Mouse (Mus musculus) heart, embryonic 16.5 days (tissue): Measurements from ENCODE around the gene Fam118a. TPM values are rescaled to one million over a fixed set of nuclear protein-coding genes. Genes with fewer than 3 reads are reported as not detected.
"Not testable (repeated sequence)": the region's sequence is repeated elsewhere in the genome, so short reads cannot be mapped to it uniquely, and the experiment has no call there.

ENCODE experiments used
- ATAC-seq: fragments of 200-750 bp; cut with Nextera tagmentation; replicated peaks from 2 replicates; pipeline ENCODE4 v1.8.0; 2017; ENCODE audit warnings: moderate number of reproducible peaks; ENCODE audit not compliant: insufficient read depth, low FRiP score; ENCODE audit errors: extremely low read depth
- H3K27ac ChIP-seq: fragments of 300-500 bp; sonication (generic); 2 replicates; pipeline ENCODE4 v1.5.1; 2014; ENCODE audit warnings: mild to moderate bottlenecking, low read length, control low read depth, moderate library complexity
- H3K27me3 ChIP-seq: fragments of 300-500 bp; sonication (generic); 2 replicates; pipeline ENCODE4 v1.6.1; 2014; ENCODE audit warnings: low read length, mixed read lengths; ENCODE audit not compliant: control insufficient read depth, insufficient read depth
- H3K36me3 ChIP-seq: fragments of 300-500 bp; sonication (generic); 2 replicates; pipeline ENCODE4 v1.6.1; 2014; ENCODE audit not compliant: control insufficient read depth, insufficient read depth
- H3K4me1 ChIP-seq: fragments of 300-500 bp; sonication (generic); 2 replicates; pipeline ENCODE4 v1.6.1; 2014; ENCODE audit warnings: low read length, mixed read lengths; ENCODE audit not compliant: control insufficient read depth, insufficient read depth
- H3K4me2 ChIP-seq: fragments of 300-500 bp; sonication (generic); 2 replicates; pipeline ENCODE4 v1.6.1; 2014; ENCODE audit warnings: low read depth, mild to moderate bottlenecking, control low read depth, low read length
- H3K4me3 ChIP-seq: fragments of 300-500 bp; sonication (generic); 2 replicates; pipeline ENCODE4 v1.5.1; 2014; ENCODE audit warnings: mild to moderate bottlenecking, control low read depth, low read length
- H3K9ac ChIP-seq: fragments of 300-500 bp; sonication (generic); 2 replicates; pipeline ENCODE4 v1.6.1; 2014; ENCODE audit warnings: low read length, control low read depth
- H3K9me3 ChIP-seq: fragments of 300-500 bp; sonication (generic); replicated peaks from 2 replicates; pipeline ENCODE4 v1.6.1; 2016; ENCODE audit warnings: low read length; ENCODE audit not compliant: control insufficient read depth
- WGBS: fragments of 180-500 bp; shearing (Covaris S2); extraction: QIAGEN DNeasy Blood & Tissue Kit; methylation state at CpG from one replicate; pipeline ENCODE4 v1.1.7; 2014; 5-methylcytosine and 5-hydroxymethylcytosine counted together
- polyA plus RNA-seq: library from polyadenylated mRNA; unstranded; fragments of >200 nt; fragmentation: Nextera tagmentation; extraction: Ambion mirVana; gene quantifications from 2 replicates; pipeline ENCODE4 v1.2.1, GENCODE M21; 2015

The Fam118a gene
- polyA plus RNA-seq = 17.0 and 18.2 TPM in 2 replicates

GRCm38 (mm10) chr15:85028648-85029047, at the start of gene Fam118a:
Gene Fam118a, plus strand, starts transcription at chr15:85028948.
- not testable (repeated sequence) for ATAC-seq, H3K9ac ChIP-seq, H3K4me3 ChIP-seq, H3K36me3 ChIP-seq, H3K27me3 ChIP-seq, H3K4me1 ChIP-seq, H3K9me3 ChIP-seq, H3K4me2 ChIP-seq, H3K27ac ChIP-seq
- 45% methylated on average over 1 of the region's 1 CpGs for WGBS

- ATAC-seq = no peak
- 64% methylated on average over 9 of the region's 9 CpGs for WGBS
- no peak overlapping the region for H3K9ac ChIP-seq
Observed at GRCm38 (mm10) chr15:84981609-84982313, 47.0 kb upstream of the Fam118a start.

GRCm38 (mm10) chr15:84982888-84983287, 45.9 kb upstream of the Fam118a start:
- H3K9ac ChIP-seq = no peak overlapping the region
- ATAC-seq = no peak
- H3K4me2 ChIP-seq = no peak overlapping the region
- WGBS = 87% methylated on average over 3 of the region's 3 CpGs
- no peaks in the 10 kb centered on the region for H3K9me3 ChIP-seq
- no peaks in the 10 kb centered on the region for H3K27me3 ChIP-seq
- H3K4me1 ChIP-seq = peaks cover 13% of the 10 kb centered on the region
- no peaks in the 10 kb centered on the region for H3K36me3 ChIP-seq
- H3K4me3 ChIP-seq = no peak overlapping the region
- H3K27ac ChIP-seq = no peak overlapping the region

More at GRCm38 (mm10) chr15:84981609-84982313, 47.0 kb upstream of the Fam118a start:
- Histone ChIP-seq H3K4me1 (peaks cover 9% of the 10 kb centered on the region), H3K27me3 (no peaks in the 10 kb centered on the region), H3K4me3 (no peak overlapping the region), H3K4me2 (no peak overlapping the region), H3K36me3 (no peaks in the 10 kb centered on the region), H3K27ac (no peak overlapping the region), H3K9me3 (no peaks in the 10 kb centered on the region)

- Histone ChIP-seq H3K27ac (no peak overlapping the region), H3K9ac (no peak overlapping the region), H3K4me3 (no peak overlapping the region), H3K27me3 (no peaks in the 10 kb centered on the region), H3K36me3 (no peaks in the 10 kb centered on the region), H3K4me2 (no peak overlapping the region), H3K9me3 (no peaks in the 10 kb centered on the region), H3K4me1 (peaks cover 18% of the 10 kb centered on the region)
- no peak for ATAC-seq
- 81% methylated on average over 7 of the region's 7 CpGs for WGBS
Observed at GRCm38 (mm10) chr15:84983721-84984120, 45.0 kb upstream of the Fam118a start.

GRCm38 (mm10) chr15:84985516-84986160, 43.1 kb upstream of the Fam118a start:
- WGBS = 88% methylated on average over 12 of the region's 12 CpGs
- no peaks in the 10 kb centered on the region for H3K27me3 ChIP-seq
- H3K4me2 ChIP-seq = no peak overlapping the region
- H3K36me3 ChIP-seq = no peaks in the 10 kb centered on the region
- no peak overlapping the region for H3K4me3 ChIP-seq
- no peak overlapping the region for H3K9ac ChIP-seq
- H3K27ac ChIP-seq = no peak overlapping the region
- H3K9me3 ChIP-seq = no peaks in the 10 kb centered on the region
- ATAC-seq = no peak
- peaks cover 19% of the 10 kb centered on the region for H3K4me1 ChIP-seq

- no peak for ATAC-seq
- Histone ChIP-seq H3K36me3 (no peaks in the 10 kb centered on the region), H3K4me3 (peak overlapping the region; percentile 83), H3K9ac (peak overlapping the region; percentile 92), H3K4me1 (peaks cover 19% of the 10 kb centered on the region), H3K4me2 (peak overlapping the region; percentile 85), H3K27me3 (no peaks in the 10 kb centered on the region), H3K27ac (no peak overlapping the region), H3K9me3 (no peaks in the 10 kb centered on the region)
- 71% methylated on average over 4 of the region's 4 CpGs for WGBS
Observed at GRCm38 (mm10) chr15:84986171-84987019, 42.4 kb upstream of the Fam118a start.

- ATAC-seq = peak; percentile 59
- peak overlapping the region; percentile 83 for H3K4me3 ChIP-seq
- H3K9me3 ChIP-seq = no peaks in the 10 kb centered on the region
- no peaks in the 10 kb centered on the region for H3K27me3 ChIP-seq
- peaks cover 13% of the 10 kb centered on the region for H3K4me1 ChIP-seq
- 1% methylated on average over 52 of the region's 53 CpGs for WGBS
- H3K4me2 ChIP-seq = peak overlapping the region; percentile 85
- peak overlapping the region; percentile 92 for H3K9ac ChIP-seq
- H3K27ac ChIP-seq = peak overlapping the region; percentile 68
- H3K36me3 ChIP-seq = no peaks in the 10 kb centered on the region
Observed at GRCm38 (mm10) chr15:84987020-84987815, 41.5 kb upstream of the Fam118a start.
